Mouse (Mus musculus) frontal cortex, adult (tissue): Measurements from ENCODE around the gene Rab15.
"Not testable (repeated sequence)": the region's sequence is repeated elsewhere in the genome, so short reads cannot be mapped to it uniquely, and the experiment has no call there.

ENCODE experiments used
- ATAC-seq: cut with Nextera tagmentation; 2 replicates; pipeline ENCODE4 v1.9.2; 2017; ENCODE audit warnings: mild to moderate bottlenecking, moderate library complexity, mixed read lengths; ENCODE audit not compliant: low TSS enrichment

Rab15 gene

GRCm38 (mm10) chr12:76822651-76823041, at the start of gene Rab15:
Gene Rab15 (minus strand): TSS chr12:76822908.
- peak; percentile 2; the same call in 1 of the 2 replicates for ATAC-seq

GRCm38 (mm10) chr12:76869561-76869960, 46.9 kb upstream of the Rab15 start:
- 0 out of 2 replicates have a peak, but pooled peaks have one; percentile 42 for ATAC-seq

GRCm38 (mm10) chr12:76868463-76869198, 45.9 kb upstream of the Rab15 start:
- no peak for ATAC-seq

GRCm38 (mm10) chr12:76867586-76868280, 45.0 kb upstream of the Rab15 start:
- ATAC-seq = peak; percentile 91

GRCm38 (mm10) chr12:76865266-76865665, 42.6 kb upstream of the Rab15 start:
- no peak for ATAC-seq

- ATAC-seq = peak; percentile 64
Observed at GRCm38 (mm10) chr12:76863651-76864050, 40.9 kb upstream of the Rab15 start.

GRCm38 (mm10) chr12:76858788-76859187, 36.1 kb upstream of the Rab15 start:
- not testable (repeated sequence) for ATAC-seq

GRCm38 (mm10) chr12:76857087-76857486, 34.4 kb upstream of the Rab15 start:
- peak; percentile 38; the same call in 1 of the 2 replicates for ATAC-seq

GRCm38 (mm10) chr12:76853378-76854142, 30.9 kb upstream of the Rab15 start:
- no peak for ATAC-seq

- no peak for ATAC-seq
Observed at GRCm38 (mm10) chr12:76852419-76852818, 29.7 kb upstream of the Rab15 start.

- ATAC-seq = no peak
Observed at GRCm38 (mm10) chr12:76844346-76845061, 21.8 kb upstream of the Rab15 start.

- ATAC-seq = no peak
Observed at GRCm38 (mm10) chr12:76840081-76840480, 17.4 kb upstream of the Rab15 start.

- no peak for ATAC-seq
Observed at GRCm38 (mm10) chr12:76839298-76839697, 16.6 kb upstream of the Rab15 start.

- ATAC-seq = 0 out of 2 replicates have a peak, but pooled peaks have one; percentile 5
Observed at GRCm38 (mm10) chr12:76837844-76838650, 15.3 kb upstream of the Rab15 start.

- peak; percentile 96 for ATAC-seq
Observed at GRCm38 (mm10) chr12:76837101-76837843, 14.6 kb upstream of the Rab15 start.

GRCm38 (mm10) chr12:76832704-76833103, 10.0 kb upstream of the Rab15 start:
- no peak for ATAC-seq

- no peak for ATAC-seq
Observed at GRCm38 (mm10) chr12:76825283-76825682, 2.6 kb upstream of the Rab15 start.

- ATAC-seq = peak; percentile 29
Observed at GRCm38 (mm10) chr12:76822002-76822650, 582 bp downstream of the Rab15 start.

- ATAC-seq = no peak
Observed at GRCm38 (mm10) chr12:76820615-76821014, 2.1 kb downstream of the Rab15 start.
